Mouse (Mus musculus) brain, embryonic 14.5 days (tissue): ENCODE results near the gene Ino80. TPM values are rescaled to one million over a fixed set of nuclear protein-coding genes. Genes with fewer than 3 reads are reported as not detected.
"Not testable (repeated sequence)": the region's sequence is repeated elsewhere in the genome, so short reads cannot be mapped to it uniquely, and the experiment has no call there.

ENCODE experiments used
- DNase-seq: peaks from one replicate; pipeline ENCODE4 v3.0.0-alpha.2; 2011; ENCODE audit warnings: low read depth
- CTCF ChIP-seq: fragments of 200-500 bp; IDR thresholded peaks from 2 replicates; pipeline ENCODE4 v1.5.1; 2012; ENCODE audit warnings: inconsistent platforms, mild to moderate bottlenecking, moderate library complexity, borderline replicate concordance; ENCODE audit not compliant: insufficient read depth, insufficient read length; ENCODE audit errors: extremely low read depth
- POLR2A ChIP-seq: fragments of 200-500 bp; IDR thresholded peaks from 2 replicates; pipeline ENCODE4 v1.6.1; 2012; ENCODE audit warnings: mild to moderate bottlenecking, inconsistent platforms, borderline replicate concordance; ENCODE audit not compliant: poor library complexity, insufficient read depth, insufficient read length, severe bottlenecking; ENCODE audit errors: extremely low read depth
- polyA plus RNA-seq: library from polyadenylated mRNA; depleted of rRNA; stranded (reverse); fragments of >200 nt; gene quantifications from 2 replicates; pipeline ENCODE4 v1.2.3, GENCODE M21; 2012; rRNA removed

The Ino80 gene
- polyA plus RNA-seq: 11.9 and 15.2 TPM in 2 replicates

DNA sequence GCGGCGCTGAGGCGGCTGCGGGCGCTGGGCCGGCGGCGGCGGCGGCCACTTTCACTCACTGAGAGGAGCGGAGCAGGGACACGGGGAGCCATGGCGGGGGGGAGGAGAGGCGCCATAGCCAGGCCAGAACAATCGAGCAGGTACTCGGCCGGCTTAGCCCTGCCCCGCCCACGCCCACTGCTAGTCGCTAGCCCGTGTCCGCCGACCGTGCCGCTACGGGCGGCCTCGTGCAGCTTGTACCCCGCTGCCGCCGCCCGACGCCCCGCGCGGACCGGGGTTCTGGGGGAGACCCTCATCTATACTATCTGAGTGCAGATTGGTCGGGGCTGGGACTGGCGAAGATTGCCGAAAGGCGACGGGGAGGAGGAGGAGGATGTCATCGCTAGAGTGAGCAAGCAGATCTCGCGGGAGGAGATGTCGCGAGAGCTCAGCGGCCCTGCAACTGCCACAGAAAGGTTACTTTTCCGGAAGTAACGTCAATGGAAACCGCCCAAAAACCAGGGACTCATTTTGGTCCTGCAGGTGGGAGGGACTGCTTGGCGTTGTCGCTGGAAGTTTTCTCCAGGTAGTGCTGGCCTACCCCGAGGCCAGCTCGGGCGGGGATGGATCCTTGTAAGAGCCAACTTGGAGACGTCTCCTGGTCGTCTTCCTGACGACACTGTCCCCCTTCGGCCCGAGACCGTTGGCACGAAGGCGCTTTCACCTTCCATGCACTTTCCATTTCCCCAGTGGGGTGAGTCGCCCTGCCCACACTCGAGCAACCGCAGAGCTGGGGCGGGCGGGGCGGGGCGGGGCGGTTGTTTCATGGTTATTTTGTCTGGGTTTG, at the start of gene Ino80:
TSS of gene Ino80 (minus strand) at position 117 of the 826 bp plus-strand sequence.
- no peak for TF ChIP-seq CTCF
- TF ChIP-seq POLR2A: peak; percentile 45; the same call in 1 of the 2 replicates
- peak; percentile 100 for DNase-seq

DNA sequence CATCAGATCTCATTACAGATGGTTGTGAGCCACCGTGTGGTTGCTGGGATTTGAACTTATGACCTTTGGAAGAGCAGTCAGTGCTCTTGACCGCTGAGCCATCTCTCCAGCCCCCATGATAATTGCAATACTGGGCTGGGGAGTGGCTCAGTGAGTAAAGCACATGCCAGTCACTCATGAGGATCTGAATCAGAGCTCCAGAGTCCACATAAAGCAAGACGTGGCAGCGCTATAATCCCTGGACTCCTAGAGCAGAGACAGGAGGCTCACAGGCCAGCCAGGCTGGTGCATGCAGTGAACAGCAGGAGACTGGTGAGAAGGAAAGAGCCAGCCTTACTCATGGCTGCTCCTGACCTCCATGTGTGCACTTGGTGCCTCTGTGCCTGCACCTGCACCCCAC, 47.9 kb upstream of the Ino80 start:
- TF ChIP-seq CTCF (no peak), POLR2A (no peak)

DNA sequence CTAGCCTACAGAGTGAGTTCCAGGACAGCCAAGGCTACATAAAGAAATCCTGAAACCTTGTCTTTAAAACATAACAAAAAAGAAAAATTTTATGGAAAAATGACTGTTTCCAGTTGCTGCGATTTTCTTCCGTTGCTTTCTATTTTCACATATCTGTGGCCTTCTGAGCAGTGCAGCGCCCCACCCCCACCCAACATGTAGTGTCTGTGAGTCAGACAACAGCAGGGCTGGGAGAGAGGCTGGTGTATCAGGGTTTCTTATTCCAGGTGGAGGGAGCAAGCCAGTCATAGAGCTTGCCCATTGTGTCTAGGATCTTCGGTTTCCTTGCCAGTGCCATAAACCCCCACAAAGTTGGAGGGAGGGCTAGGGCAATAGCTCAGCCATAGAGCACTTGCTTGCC, 46.3 kb upstream of the Ino80 start:
- DNase-seq: no peak
- TF ChIP-seq POLR2A: no peak
- no peak for TF ChIP-seq CTCF

More for the DNA sequence above, 47.9 kb upstream of the Ino80 start:
- no peak for DNase-seq

GRCm38 (mm10) chr2:119520550-119520949, 43.1 kb upstream of the Ino80 start:
- TF ChIP-seq POLR2A (no peak), CTCF (no peak)
- DNase-seq: peak; percentile 37

GRCm38 (mm10) chr2:119516811-119517210, 39.3 kb upstream of the Ino80 start:
- no peak for DNase-seq
- TF ChIP-seq POLR2A (no peak), CTCF (no peak)

DNA sequence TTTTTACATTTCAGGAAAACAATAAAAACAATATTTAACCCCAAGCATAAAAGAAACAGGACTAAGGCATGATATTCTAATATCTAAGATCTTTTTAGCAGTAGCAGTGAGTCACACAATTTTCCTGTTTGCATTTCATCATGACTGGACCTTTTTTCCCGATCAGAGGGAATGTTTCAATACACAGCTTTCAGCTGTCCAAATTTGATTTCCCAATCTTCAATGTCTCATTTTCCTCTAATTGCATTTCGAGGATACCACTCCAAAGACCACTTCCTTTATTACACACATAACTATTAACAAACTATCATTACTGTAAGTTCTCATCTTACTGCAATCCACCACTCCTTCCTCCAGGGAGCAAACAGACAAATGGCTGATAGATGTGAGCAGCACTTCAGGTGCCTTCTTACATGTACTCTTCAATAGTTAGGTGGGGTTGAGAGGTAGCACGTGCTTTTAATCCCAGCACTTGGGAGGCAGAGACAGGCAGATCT, 36.6 kb upstream of the Ino80 start:
- DNase-seq: no peak
- TF ChIP-seq CTCF (no peak), POLR2A (no peak)

DNA sequence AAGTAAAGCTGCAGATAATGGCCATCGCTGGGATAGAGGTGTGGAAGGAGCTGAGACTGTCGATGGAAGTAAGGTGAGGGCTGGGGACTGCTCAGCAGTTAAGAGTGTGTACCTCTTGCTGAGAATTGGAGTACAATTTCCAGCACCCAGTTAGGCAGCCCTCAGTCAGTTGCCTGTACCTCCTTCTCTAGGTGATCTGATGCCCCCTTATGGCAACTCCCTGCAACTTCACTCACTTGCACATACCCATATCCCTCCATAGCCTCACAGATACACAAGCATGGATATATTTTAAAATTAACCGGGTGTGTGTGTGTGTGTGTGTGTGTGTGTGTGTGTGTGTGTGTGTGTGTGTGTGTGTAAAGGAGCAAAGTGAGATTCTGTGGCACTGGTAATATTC, 34.8 kb upstream of the Ino80 start:
- TF ChIP-seq CTCF: no peak
- no peak for TF ChIP-seq POLR2A
- no peak for DNase-seq

DNA sequence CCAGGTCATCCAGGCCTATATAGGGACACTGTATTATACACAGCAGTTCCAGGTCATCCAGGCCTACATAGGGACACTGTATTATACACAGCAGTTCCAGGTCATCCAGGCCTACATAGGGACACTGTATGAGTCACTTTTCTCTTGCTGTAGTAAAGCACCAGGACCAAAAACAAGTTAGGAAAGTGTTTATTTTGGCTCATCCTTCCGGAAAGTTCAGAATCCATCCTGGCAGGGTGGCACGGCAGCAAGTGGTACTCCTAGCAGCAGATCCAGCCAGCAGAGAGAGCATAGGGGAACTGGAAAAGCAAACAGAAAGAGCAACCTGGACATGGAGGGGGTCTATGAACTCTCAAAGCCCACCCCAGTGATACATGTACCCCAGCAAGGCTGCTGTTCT, 33.4 kb upstream of the Ino80 start:
- no peak for DNase-seq
- no peak for TF ChIP-seq CTCF
- no peak for TF ChIP-seq POLR2A

DNA sequence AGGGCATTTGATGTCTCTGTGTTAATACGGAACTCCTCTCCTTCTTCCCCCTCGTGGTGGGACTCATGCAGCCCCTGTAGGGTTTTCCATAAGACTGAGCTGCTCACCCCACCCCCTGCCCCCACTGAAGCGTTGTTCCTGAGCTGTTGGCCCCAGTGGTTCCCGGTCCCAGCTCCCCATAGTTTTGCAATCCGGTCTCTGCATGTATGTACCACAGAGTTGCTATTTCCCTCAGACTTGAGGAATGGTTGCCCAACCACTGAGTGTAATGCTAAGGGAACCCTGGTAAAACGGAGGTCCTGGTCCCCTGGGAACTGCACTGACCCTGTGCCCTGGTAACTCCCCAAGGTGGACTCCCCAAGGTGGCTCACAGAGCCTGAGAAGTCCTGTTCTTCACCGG, 31.0 kb upstream of the Ino80 start:
- not testable (repeated sequence) for DNase-seq

DNA sequence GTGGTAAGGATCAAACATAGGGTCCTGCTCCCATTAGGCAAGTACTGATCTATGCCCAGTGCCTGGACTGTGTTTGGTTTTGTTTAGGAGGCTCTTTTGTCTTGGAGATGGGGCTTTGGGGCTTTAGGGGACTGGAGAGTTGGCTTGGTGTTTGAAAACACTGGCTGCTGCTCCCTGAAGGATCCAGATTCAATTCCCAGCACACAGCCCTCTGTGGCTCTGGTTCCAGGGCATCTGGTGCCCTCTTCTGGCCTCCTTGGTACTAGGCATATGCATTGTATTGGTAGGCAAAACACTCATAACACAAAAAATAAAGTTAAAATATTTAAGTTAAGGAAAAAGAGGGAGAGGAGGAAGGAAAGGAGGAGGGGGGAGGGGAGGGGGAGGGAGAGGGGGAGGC, 29.6 kb upstream of the Ino80 start:
- no peak for DNase-seq
- no peak for TF ChIP-seq POLR2A
- peak; percentile 8; the same call in 1 of the 2 replicates for TF ChIP-seq CTCF

DNA sequence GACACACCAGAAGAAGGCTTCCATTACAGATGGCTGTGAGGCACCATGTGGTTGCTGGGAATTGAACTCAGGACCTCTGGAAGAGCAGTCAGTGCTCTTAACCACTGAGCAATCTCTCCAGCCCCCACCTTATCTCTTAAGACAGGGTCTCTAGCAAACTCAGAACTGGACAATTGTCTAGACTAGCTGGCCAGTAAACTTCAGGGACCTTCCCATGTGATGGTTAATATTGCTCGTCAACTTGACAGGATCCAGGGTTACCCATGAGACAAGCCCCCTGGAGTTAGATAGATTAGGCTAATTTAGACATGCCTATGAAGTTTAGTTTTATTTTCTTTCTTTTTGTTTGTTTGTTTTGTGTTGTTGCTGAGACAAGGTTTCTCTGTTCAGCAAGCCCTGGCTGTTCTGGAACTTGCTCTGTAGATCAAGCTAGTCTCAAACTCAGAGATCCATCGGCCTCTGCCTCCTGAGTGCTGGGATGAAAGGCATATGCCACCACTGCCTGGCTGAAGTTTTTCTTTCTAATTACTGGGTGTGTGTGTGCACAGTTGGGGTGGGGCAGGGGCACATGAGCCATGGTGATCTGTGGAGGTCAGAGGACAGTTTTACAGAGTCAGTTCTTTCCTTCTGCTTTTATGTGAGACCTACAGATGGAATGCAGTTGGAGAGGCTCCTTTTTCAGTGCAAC, 23.6 kb upstream of the Ino80 start:
- DNase-seq: no peak
- no peak for TF ChIP-seq CTCF
- TF ChIP-seq POLR2A: no peak

GRCm38 (mm10) chr2:119498859-119499258, 21.4 kb upstream of the Ino80 start:
- TF ChIP-seq POLR2A (no peak), CTCF (no peak)
- DNase-seq: no peak

DNA sequence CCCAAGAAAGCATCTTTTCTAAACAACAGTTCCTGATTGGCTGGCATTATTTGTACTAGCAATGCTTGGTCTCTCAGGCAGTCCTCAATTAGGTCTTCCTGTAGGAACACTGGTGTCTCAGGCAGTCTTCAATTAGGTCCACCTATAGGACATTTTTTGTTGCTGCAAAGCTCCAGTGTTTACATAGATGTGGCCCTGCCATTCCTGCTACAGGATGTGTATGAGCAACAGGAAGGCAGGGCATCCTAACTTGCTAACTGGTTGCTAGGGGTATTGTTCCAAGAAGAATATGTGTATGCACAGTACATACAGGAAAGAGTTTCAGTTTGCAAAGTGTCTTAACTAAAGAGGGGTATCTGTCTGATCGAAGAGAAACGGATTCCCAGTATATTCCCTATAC, 18.6 kb upstream of the Ino80 start:
- no peak for TF ChIP-seq POLR2A
- DNase-seq: no peak
